Mouse (Mus musculus) A20 (cell line): ENCODE results near the gene Zc3h7b.

Source experiments
- DNase-seq: peaks from one replicate; pipeline ENCODE4 v3.0.0-alpha.2; 2011; ENCODE audit warnings: low read depth, low spot score

Gene Zc3h7b

DNA sequence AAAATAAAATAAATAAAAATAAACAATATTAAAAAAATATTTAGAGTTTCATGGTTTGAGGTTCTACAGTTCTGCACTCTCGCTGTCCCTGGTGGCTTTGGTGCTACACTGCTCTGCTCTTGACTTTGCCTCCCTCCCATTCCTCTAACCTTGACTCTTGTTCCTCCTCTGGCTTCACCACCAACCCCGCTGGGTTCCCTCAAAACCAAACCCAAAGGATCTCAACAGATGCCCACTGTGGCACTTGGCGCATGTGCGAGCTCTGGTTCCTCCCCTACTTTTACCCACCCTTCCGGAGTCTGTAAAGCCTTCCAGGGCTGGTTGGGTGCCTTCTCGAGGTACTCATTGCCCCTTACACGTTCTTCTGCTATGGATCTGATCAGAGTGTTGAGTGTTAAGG, 97.4 kb downstream of the Zc3h7b start:
- no peak for DNase-seq

DNA sequence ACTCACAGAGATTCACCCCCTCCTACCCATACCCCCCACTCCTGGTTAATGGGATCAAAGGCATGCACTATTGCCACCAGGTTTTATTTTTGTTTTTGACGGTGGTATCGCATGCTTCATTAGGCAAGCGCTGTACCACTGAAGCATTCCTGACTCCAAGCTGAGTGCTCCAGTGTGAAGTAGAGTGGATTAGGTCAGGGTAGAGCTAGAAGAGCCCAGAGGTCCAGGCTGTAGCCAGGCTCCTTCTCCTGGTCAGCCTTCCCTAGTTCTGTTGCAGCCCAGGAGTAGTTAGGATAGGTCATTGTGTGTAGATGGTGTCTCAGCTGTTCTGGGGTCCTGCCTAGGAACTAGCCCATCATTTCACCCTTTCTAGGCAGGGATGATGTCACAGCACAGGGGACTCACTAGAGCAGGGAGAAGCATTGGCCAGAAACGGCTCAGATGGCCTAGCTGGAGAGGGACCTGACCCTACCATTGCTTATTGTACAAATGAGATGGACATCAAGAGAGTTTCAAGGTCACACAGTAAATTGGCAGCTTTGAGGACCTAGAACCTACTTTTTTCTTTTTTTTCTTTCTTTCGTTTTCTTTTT, 100.3 kb downstream of the Zc3h7b start:
- DNase-seq: no peak

DNA sequence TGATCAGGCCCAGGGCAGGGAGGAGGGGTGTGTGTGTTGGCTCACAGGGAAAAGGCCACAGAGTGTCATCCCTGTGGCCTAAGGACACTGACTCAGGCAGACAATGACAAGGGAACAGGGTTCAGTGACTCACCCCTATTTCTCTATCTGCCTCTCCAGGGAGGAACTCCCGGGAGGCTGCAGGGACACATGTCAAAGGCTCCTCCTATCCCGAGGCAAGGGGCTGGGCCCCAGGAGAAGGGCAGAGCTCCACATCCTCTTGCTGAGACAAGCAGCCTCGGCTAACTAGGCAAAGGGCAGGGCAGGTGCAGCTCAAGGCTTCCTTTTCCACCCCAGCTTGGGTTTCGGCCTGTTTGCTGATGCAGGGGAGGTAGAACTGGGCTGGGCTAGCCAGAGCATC, 100.9 kb downstream of the Zc3h7b start:
- DNase-seq: no peak
